Mouse (Mus musculus) bone marrow macrophage, adult 2 months (primary cell): ENCODE results near the gene En1.

ENCODE experiments used
- CTCF ChIP-seq: IDR thresholded peaks from 2 replicates; pipeline ENCODE4 v1.5.1; 2012; ENCODE audit warnings: low read depth, mild to moderate bottlenecking, low read length, moderate library complexity
- POLR2A ChIP-seq: IDR thresholded peaks from 2 replicates; pipeline ENCODE4 v1.6.1; 2012; ENCODE audit warnings: mild to moderate bottlenecking, low read depth, low read length, borderline replicate concordance

- TF ChIP-seq POLR2A (no peak), CTCF (no peak)
Observed at GRCm38 (mm10) chr1:120613461-120614306, 11.5 kb downstream of the En1 start.
